Mouse (Mus musculus) stomach, embryonic 15.5 days (tissue): ENCODE results near the gene Foxp1. TPM values are rescaled to one million over a fixed set of nuclear protein-coding genes. Genes with fewer than 3 reads are reported as not detected.

Source experiments
- ATAC-seq: fragments of 200-750 bp; cut with Nextera tagmentation; 2 replicates; pipeline ENCODE4 v1.8.0; 2017; ENCODE audit warnings: low read depth, moderate number of reproducible peaks, moderate TSS enrichment; ENCODE audit not compliant: insufficient read depth, low FRiP score
- H3K27ac ChIP-seq: fragments of 300-500 bp; sonication (generic); 2 replicates; pipeline ENCODE4 v1.5.1; 2015; ENCODE audit warnings: mild to moderate bottlenecking, inconsistent platforms
- H3K27me3 ChIP-seq: fragments of 300-500 bp; sonication (generic); replicated peaks from 2 replicates; pipeline ENCODE4 v1.6.1; 2015; ENCODE audit warnings: inconsistent platforms
- H3K36me3 ChIP-seq: fragments of 300-500 bp; sonication (generic); 2 replicates; pipeline ENCODE4 v1.6.1; 2015; ENCODE audit warnings: inconsistent platforms
- H3K4me1 ChIP-seq: fragments of 300-500 bp; sonication (generic); 2 replicates; pipeline ENCODE4 v1.6.1; 2015; ENCODE audit warnings: inconsistent platforms
- H3K4me2 ChIP-seq: fragments of 300-500 bp; sonication (generic); 2 replicates; pipeline ENCODE4 v1.6.1; 2015; ENCODE audit warnings: mild to moderate bottlenecking, inconsistent platforms
- H3K4me3 ChIP-seq: fragments of 300-500 bp; sonication (generic); replicated peaks from 2 replicates; pipeline ENCODE4 v1.5.1; 2015; ENCODE audit warnings: inconsistent platforms
- H3K9ac ChIP-seq: fragments of 300-500 bp; sonication (generic); 2 replicates; pipeline ENCODE4 v1.6.1; 2015; ENCODE audit warnings: inconsistent platforms
- H3K9me3 ChIP-seq: fragments of 300-500 bp; sonication (generic); 2 replicates; pipeline ENCODE4 v1.6.1; 2016; ENCODE audit warnings: inconsistent platforms
- WGBS: fragments of 180-500 bp; shearing (Covaris S2); methylation state at CpG from one replicate; pipeline ENCODE4 v1.1.7; 2015; 5-methylcytosine and 5-hydroxymethylcytosine counted together
- polyA plus RNA-seq: library from polyadenylated mRNA; unstranded; fragments of >200 nt; fragmentation: Nextera tagmentation; extraction: Ambion mirVana; gene quantifications from 2 replicates; pipeline ENCODE4 v1.2.1, GENCODE M21; 2015

Foxp1 gene
- polyA plus RNA-seq, 1 experiment from 2014 or later: 105 TPM

DNA sequence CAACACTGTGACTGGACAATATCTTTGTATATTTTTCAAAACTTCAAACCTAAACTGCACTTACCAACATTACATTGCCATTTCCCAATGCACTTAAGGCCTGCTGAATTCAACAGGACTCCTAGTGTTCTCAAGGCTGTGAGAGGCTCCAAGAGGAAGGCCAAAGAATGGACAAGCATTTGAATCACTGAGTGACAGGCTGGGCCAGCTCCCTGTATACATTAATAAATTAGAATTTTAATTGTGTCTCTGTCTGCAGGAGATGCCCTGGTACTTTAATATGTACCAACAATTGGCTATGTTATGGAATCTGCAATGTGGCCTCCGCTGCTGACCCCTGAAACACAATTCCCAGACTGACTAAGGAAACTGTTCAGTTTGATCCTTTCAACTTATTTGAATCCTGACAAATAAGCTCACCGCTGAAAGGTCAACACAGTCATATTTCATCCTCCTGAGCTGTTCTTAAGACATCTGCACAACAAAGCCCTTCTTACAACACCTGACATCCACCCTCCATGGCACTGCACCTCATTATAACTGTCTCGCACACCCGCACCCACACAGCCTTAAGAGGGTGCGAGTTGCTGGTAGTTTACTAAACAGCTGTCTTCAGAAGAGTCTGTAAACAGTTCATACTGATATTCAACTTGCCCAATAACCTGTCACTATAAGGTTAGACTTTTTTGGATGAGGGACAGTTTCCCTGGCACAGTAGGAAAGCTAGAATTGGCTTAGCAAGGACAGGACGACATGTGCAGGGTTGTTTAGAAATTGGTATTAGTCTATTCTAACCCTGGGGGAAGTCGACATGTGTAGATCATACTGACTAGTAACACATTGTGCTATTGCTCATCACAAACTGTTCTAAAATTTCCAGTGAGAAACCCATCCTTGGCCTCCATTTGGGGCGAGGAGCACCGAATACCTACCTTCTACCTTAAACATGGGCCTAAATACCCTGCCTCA is 448.9 kb downstream of the Foxp1 start:
- no peak overlapping the region for H3K27ac ChIP-seq
- H3K9ac ChIP-seq: no peak overlapping the region
- H3K9me3 ChIP-seq: no peaks in the 10 kb centered on the region
- no peak overlapping the region for H3K4me3 ChIP-seq
- H3K36me3 ChIP-seq: peaks cover 14% of the 10 kb centered on the region
- WGBS: 82% methylated on average over 9 of the region's 9 CpGs
- no peaks in the 10 kb centered on the region for H3K4me1 ChIP-seq
- ATAC-seq: no peak
- H3K27me3 ChIP-seq: no peaks in the 10 kb centered on the region
- no peak overlapping the region for H3K4me2 ChIP-seq

DNA sequence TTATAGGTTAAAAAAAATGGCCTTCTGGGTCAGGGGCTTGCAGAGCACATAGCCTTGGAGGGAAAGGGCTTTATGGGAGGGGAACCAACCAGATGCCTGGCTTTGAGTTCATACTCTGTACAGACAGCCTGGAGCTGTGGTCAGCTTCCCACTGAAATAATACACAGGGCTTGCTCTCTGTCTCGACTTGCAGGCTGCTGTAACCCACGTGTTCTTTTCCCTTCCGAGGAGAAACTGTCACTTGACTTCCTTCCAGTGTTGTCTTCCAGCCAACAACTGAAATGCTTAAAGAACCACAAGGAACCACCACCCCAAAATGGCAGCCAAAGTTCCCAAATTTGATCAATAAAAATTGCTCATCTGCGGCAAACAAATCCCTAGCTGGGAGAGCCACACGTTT is 451.8 kb downstream of the Foxp1 start:
- Histone ChIP-seq H3K27me3 (no peaks in the 10 kb centered on the region), H3K4me3 (no peak overlapping the region), H3K4me1 (peaks cover 3% of the 10 kb centered on the region; the same call in 1 of the 2 replicates), H3K36me3 (peaks cover 11% of the 10 kb centered on the region), H3K9me3 (no peaks in the 10 kb centered on the region), H3K9ac (no peak overlapping the region), H3K4me2 (no peak overlapping the region), H3K27ac (no peak overlapping the region)
- 47% methylated on average over 5 of the region's 5 CpGs for WGBS
- no peak for ATAC-seq

DNA sequence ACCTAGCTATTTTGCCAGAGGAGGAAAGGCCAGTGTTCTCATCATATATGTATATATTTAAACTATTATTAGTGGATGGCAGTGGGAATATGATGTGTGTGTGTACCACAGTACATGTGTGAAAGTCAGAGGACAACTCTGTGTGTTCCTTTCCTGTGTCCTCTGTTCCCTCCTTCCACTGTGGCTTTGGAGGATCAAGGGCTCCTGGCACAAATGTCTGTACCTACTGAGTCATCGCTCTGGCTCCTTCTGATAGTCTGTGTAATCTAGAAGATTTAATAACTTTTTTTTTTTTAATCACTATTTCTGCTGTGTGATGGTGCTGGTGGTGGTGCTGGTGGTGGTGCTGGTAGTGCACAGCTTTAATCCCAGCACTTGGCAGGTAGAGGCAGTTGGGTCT is 452.8 kb downstream of the Foxp1 start:
- Histone ChIP-seq H3K4me2 (no peak overlapping the region), H3K9me3 (no peaks in the 10 kb centered on the region), H3K4me3 (no peak overlapping the region), H3K4me1 (peaks cover 3% of the 10 kb centered on the region; the same call in 1 of the 2 replicates), H3K27me3 (no peaks in the 10 kb centered on the region), H3K9ac (no peak overlapping the region), H3K36me3 (peaks cover 2% of the 10 kb centered on the region; the same call in 1 of the 2 replicates), H3K27ac (no peak overlapping the region)
- no peak for ATAC-seq
- 85% methylated on average over 1 of the region's 1 CpGs for WGBS

- no peak overlapping the region for H3K27ac ChIP-seq
- no peak overlapping the region for H3K9ac ChIP-seq
- no peaks in the 10 kb centered on the region for H3K9me3 ChIP-seq
- peaks cover 3% of the 10 kb centered on the region; the same call in 1 of the 2 replicates for H3K4me1 ChIP-seq
- H3K36me3 ChIP-seq: no peaks in the 10 kb centered on the region
- no peaks in the 10 kb centered on the region for H3K27me3 ChIP-seq
- 67% methylated on average over 9 of the region's 9 CpGs for WGBS
- no peak overlapping the region for H3K4me3 ChIP-seq
- ATAC-seq: no peak
- H3K4me2 ChIP-seq: no peak overlapping the region
Measured at GRCm38 (mm10) chr6:99065569-99066353, 456.8 kb downstream of the Foxp1 start.

DNA sequence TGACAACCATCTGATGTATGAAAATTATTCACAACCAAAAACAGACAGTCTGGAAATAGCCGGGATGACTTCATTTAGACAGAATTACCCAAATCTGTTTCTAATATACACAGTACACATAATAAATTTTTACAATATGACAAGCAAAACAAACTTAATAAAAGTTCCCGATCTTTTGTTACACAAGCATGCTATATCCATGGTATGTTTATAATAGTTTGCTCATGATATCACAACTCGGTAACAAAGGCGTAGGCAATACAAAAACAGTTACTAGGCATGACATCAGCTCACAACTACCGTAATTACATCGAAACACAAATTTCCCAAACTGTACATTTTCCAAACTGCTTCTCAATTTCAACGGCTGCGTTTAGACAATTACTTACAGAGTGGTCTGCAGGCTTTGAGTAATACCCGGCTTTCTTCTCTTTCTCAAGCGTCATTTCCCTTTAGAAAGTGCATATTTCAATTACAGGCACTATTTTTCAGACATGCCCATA is 458.5 kb downstream of the Foxp1 start:
- Histone ChIP-seq H3K36me3 (no peaks in the 10 kb centered on the region), H3K4me1 (peaks cover 3% of the 10 kb centered on the region; the same call in 1 of the 2 replicates), H3K4me3 (no peak overlapping the region), H3K9ac (no peak overlapping the region), H3K27ac (no peak overlapping the region), H3K27me3 (no peaks in the 10 kb centered on the region), H3K4me2 (no peak overlapping the region), H3K9me3 (no peaks in the 10 kb centered on the region)
- ATAC-seq: no peak
- 58% methylated on average over 10 of the region's 10 CpGs for WGBS

DNA sequence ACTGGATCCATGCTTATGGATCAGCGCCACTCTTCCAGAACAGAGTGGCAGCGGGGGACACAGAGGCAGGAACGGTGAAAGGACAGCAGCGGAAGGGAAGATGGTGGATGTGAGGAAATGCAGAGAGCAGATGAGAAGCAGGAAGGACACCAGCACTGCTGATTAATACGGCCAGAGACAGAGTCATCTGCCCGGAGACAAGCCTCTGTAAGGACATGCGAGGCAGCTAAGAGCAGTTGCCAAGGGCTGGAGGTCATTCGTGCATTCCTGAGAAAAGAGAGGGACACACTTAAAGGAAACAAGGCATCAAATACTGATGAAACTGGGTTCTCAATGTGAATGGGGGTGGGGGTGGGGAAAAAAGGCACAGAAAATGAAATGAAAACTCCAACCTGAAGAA is 459.6 kb downstream of the Foxp1 start:
- WGBS: 80% methylated on average over 8 of the region's 8 CpGs

DNA sequence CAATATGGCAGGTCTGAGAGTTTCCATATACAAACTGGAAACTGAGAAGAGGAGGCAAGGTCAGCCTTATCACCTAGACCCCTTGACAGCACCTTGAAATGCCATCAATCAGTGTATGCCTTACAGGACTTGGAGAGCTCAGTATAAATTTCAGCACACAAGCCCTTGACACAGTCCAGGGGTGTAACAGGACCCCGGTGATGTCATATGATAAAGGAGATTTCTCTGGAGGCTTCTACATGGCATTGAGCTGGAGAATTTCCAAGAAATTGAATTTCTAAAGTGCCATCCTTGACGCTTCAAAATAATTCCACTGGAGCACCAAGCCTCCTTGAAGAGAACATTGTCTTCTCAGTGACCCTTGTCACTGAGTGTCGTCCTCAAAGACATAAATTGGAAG is 463.8 kb downstream of the Foxp1 start:
- 53% methylated on average over 3 of the region's 3 CpGs for WGBS

More for the DNA sequence above, 459.6 kb downstream of the Foxp1 start:
- no peak overlapping the region for H3K27ac ChIP-seq
- no peaks in the 10 kb centered on the region for H3K36me3 ChIP-seq
- H3K27me3 ChIP-seq: no peaks in the 10 kb centered on the region
- H3K9ac ChIP-seq: no peak overlapping the region
- H3K4me3 ChIP-seq: no peak overlapping the region
- ATAC-seq: no peak
- no peaks in the 10 kb centered on the region for H3K9me3 ChIP-seq
- no peak overlapping the region for H3K4me2 ChIP-seq
- peaks cover 3% of the 10 kb centered on the region; the same call in 1 of the 2 replicates for H3K4me1 ChIP-seq

DNA sequence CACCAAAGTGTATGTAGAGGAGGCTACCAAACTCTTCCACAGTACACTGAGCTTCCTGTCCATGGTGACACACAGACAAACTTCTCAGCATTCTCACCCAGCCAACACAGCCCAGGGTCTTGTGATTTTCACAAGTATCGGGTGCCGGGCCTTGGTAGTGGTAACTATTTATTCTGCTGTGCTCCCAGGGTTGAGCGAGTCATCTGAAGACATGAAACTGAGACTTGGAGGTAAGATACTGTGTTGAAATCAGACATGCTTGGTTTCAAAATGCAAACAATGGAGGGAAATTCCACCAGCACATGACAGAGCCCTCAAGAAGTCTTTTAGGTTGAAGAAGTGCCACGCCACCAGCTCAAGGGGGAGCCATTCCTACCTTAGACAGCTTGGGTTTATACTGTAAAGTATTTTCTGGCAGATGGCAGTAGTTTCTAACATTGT is 465.4 kb downstream of the Foxp1 start:
- ATAC-seq: no peak
- H3K4me1 ChIP-seq: no peaks in the 10 kb centered on the region
- H3K4me2 ChIP-seq: no peak overlapping the region
- H3K9ac ChIP-seq: no peak overlapping the region
- 87% methylated on average over 4 of the region's 4 CpGs for WGBS
- no peaks in the 10 kb centered on the region for H3K27me3 ChIP-seq
- no peak overlapping the region for H3K4me3 ChIP-seq
- H3K9me3 ChIP-seq: no peaks in the 10 kb centered on the region
- no peak overlapping the region for H3K27ac ChIP-seq
- no peaks in the 10 kb centered on the region for H3K36me3 ChIP-seq

More for the DNA sequence above, 463.8 kb downstream of the Foxp1 start:
- H3K9ac ChIP-seq: no peak overlapping the region
- H3K27ac ChIP-seq: no peak overlapping the region
- H3K4me2 ChIP-seq: no peak overlapping the region
- no peak for ATAC-seq
- H3K36me3 ChIP-seq: no peaks in the 10 kb centered on the region
- H3K9me3 ChIP-seq: no peaks in the 10 kb centered on the region
- H3K4me1 ChIP-seq: no peaks in the 10 kb centered on the region
- H3K4me3 ChIP-seq: no peak overlapping the region
- no peaks in the 10 kb centered on the region for H3K27me3 ChIP-seq

DNA sequence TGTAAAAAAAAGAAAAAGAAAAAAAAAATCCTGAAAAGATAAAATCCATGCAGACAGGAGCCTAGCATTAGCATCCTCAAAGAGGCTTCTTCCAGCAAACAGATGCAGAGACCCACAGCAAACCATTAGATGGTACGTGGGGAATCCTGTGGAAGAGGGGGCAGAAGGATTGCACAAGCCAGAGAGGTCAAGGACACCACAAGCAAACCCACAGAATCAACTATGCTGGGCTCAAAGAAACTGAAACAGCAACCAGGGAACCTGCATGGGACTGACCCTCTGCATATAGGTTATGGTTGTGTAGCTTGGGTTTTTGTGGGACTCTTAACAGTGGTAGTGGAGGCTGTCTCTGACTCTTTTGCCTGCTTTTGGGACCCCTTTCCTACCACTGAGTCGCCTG is 466.1 kb downstream of the Foxp1 start:
- Histone ChIP-seq H3K9ac (no peak overlapping the region), H3K4me1 (no peaks in the 10 kb centered on the region), H3K4me2 (no peak overlapping the region), H3K27me3 (no peaks in the 10 kb centered on the region), H3K4me3 (no peak overlapping the region), H3K9me3 (no peaks in the 10 kb centered on the region), H3K36me3 (no peaks in the 10 kb centered on the region), H3K27ac (no peak overlapping the region)
- WGBS: 71% methylated on average over 2 of the region's 2 CpGs
- ATAC-seq: no peak

- Histone ChIP-seq H3K36me3 (no peaks in the 10 kb centered on the region), H3K4me2 (no peak overlapping the region), H3K4me1 (no peaks in the 10 kb centered on the region), H3K9ac (no peak overlapping the region), H3K27me3 (no peaks in the 10 kb centered on the region), H3K27ac (no peak overlapping the region), H3K9me3 (no peaks in the 10 kb centered on the region), H3K4me3 (no peak overlapping the region)
- ATAC-seq: no peak
- 77% methylated on average over 2 of the region's 2 CpGs for WGBS
Measured at GRCm38 (mm10) chr6:99053998-99054397, 468.5 kb downstream of the Foxp1 start.

- no peaks in the 10 kb centered on the region for H3K9me3 ChIP-seq
- H3K4me2 ChIP-seq: no peak overlapping the region
- H3K27ac ChIP-seq: no peak overlapping the region
- no peaks in the 10 kb centered on the region for H3K36me3 ChIP-seq
- no peak for ATAC-seq
- WGBS: 71% methylated on average over 7 of the region's 7 CpGs
- no peaks in the 10 kb centered on the region for H3K4me1 ChIP-seq
- H3K4me3 ChIP-seq: no peak overlapping the region
- no peaks in the 10 kb centered on the region for H3K27me3 ChIP-seq
- no peak overlapping the region for H3K9ac ChIP-seq
Measured at GRCm38 (mm10) chr6:99053111-99053510, 469.4 kb downstream of the Foxp1 start.

GRCm38 (mm10) chr6:99051724-99052123 is 470.8 kb downstream of the Foxp1 start:
- no peak overlapping the region for H3K4me2 ChIP-seq
- no peak overlapping the region for H3K27ac ChIP-seq
- H3K9me3 ChIP-seq: no peaks in the 10 kb centered on the region
- no peaks in the 10 kb centered on the region for H3K27me3 ChIP-seq
- H3K4me3 ChIP-seq: no peak overlapping the region
- no peak overlapping the region for H3K9ac ChIP-seq
- no peak for ATAC-seq
- no peaks in the 10 kb centered on the region for H3K36me3 ChIP-seq
- no peaks in the 10 kb centered on the region for H3K4me1 ChIP-seq
